Mouse (Mus musculus): ENCODE measurements at regions not wholly inside any gene's neighbourhood (a gene's known extent, or its start where the extent isn't known, plus 50 kb on each side); places are given as distances from the start of the nearest gene placed in this dataset.

DNA sequence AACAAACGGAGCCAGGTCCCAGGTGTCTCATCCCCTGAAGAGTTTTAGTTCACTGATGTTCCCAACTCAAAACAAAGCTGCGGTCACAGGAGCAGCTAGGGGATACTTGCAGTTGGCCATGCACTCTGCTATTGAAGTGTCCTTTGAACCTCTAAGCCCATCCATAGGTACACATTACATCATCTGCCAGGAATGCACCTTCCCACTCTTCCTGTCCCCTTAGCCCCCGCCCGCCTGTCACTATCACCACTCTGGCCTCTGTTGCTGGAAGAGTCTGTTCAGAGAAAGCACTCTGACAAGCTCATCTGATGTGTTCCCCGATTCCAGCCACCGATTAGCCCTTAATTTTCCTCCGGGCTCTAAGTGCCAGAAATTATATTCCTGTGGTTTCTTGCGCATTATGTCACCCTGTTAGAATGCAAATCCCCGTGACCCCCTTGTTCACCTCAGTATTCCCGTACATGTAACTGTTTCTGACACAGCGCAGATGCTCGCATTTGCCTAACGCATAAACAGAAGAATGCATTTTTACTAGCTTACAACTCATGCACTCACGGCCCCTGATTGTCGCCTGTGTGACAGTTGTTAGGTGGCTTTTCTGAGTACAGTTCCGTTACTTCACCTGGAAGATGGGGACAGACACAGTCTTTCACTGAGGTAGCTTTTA is 93.8 kb downstream of the Gm11011 start:
- ATAC-seq (ENCODE audit: extremely low read depth, insufficient number of reproducible peaks, low FRiP score, poor library complexity, severe bottlenecking) (no peak), DNase-seq (ENCODE audit: low spot score) (no peak)
- no peaks in the 10 kb centered on the region for H3K4me1 ChIP-seq (ENCODE audit: insufficient read depth, low read depth, low read length)
- TF ChIP-seq POLR2AphosphoS5 (IDR thresholded peaks at IDR 0.05; ENCODE audit: insufficient replicate concordance, low read depth, low read length), result no peak
- no peak for TF ChIP-seq CTCF (IDR thresholded peaks at IDR 0.05; ENCODE audit: low read depth, low read length)
- no peak for TF ChIP-seq GATA2 (IDR thresholded peaks at IDR 0.05; ENCODE audit: borderline replicate concordance, low read depth, low read length)
- no peak for TF ChIP-seq GATA1 (IDR thresholded peaks at IDR 0.05; ENCODE audit: borderline replicate concordance, low read length)
- no peak for TF ChIP-seq TAL1 (conservative IDR thresholded peaks at IDR 0.05; ENCODE audit: low read depth, low read length)
- no peak overlapping the region for H3K4me3 ChIP-seq (ENCODE audit: low read depth, low read length)
- H3K27me3 ChIP-seq (ENCODE audit: insufficient read depth, low read length), result no peaks in the 10 kb centered on the region
- H3K36me3 ChIP-seq (replicated peaks), result no peaks in the 10 kb centered on the region
- peaks cover 79% of the 10 kb centered on the region for H3K9me3 ChIP-seq (replicated peaks)

DNA sequence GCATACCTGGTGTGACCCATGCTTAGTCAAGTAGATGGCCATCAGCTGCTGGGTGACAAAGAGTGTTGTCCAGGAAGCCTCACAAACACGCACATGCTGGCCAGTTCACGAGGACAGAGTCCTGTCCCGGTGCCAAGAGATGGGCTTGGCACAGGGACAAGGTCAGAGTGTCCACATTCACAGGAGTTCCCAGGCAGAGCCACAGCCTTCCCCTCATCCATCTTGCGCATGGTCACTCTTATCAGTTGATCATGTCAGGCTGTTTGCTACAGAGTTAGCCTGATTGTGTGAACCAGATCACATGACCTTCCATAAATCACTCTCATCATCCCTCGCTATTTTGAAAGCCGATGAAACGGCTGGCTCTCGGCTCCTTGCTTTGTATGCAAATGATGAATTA is 103.6 kb downstream of the Gm11011 start:
- Histone ChIP-seq H3K36me3 (replicated peaks) (no peaks in the 10 kb centered on the region), H3K27me3 (ENCODE audit: insufficient read depth, low read length) (no peaks in the 10 kb centered on the region), H3K4me3 (ENCODE audit: low read depth, low read length) (0 out of 2 replicates have a peak overlapping the region, but pooled peaks have one; percentile 9), H3K4me1 (ENCODE audit: insufficient read depth, low read depth, low read length) (no peaks in the 10 kb centered on the region), H3K9me3 (replicated peaks) (peaks cover 59% of the 10 kb centered on the region)
- no peak for TF ChIP-seq POLR2AphosphoS5 (IDR thresholded peaks at IDR 0.05; ENCODE audit: insufficient replicate concordance, low read depth, low read length)
- no peak for TF ChIP-seq TAL1 (conservative IDR thresholded peaks at IDR 0.05; ENCODE audit: low read depth, low read length)
- no peak for TF ChIP-seq CTCF (IDR thresholded peaks at IDR 0.05; ENCODE audit: low read depth, low read length)
- TF ChIP-seq GATA2 (IDR thresholded peaks at IDR 0.05; ENCODE audit: borderline replicate concordance, low read depth, low read length), result no peak
- TF ChIP-seq GATA1 (IDR thresholded peaks at IDR 0.05; ENCODE audit: borderline replicate concordance, low read length), result no peak
- no peak for ATAC-seq (ENCODE audit: extremely low read depth, insufficient number of reproducible peaks, low FRiP score, poor library complexity, severe bottlenecking)
- no peak for DNase-seq (ENCODE audit: low spot score)

DNA sequence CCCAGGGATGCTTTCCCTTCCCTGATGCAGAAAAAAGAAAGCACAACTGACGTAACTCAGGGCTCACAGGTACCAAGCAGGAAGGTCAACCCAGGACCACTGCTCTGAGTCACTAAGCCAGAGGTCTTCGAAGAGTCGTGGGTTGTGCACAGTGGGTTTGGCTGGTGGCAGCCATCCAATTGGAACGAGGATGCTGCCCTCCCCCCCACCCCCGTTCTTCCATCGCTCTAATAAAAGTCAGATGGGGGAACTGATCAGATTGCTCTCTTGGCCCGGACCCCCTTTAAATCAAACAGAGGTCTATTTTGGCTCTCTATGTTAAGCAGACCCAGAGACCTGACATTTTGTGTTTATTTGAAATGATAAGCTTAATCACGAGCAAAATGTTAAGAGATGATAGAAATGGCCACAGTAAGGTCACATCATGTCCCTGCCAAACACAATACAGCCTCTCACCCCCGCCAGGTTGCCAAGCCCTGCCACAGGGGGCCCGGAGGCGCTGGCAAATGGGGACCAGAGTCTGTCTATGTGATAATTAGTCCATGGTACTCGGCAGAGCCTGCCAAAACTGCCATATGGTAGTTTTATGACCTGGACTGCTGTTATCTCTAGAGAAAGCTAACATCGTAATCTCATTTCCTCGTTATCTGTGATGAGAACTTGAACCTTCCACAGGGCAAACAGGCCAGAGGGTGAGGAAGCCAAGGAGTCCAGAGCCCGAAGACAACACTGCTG is 105.6 kb downstream of the Gm11011 start:
- Histone ChIP-seq H3K36me3 (replicated peaks) (no peaks in the 10 kb centered on the region), H3K4me1 (ENCODE audit: insufficient read depth, low read depth, low read length) (no peaks in the 10 kb centered on the region), H3K27me3 (ENCODE audit: insufficient read depth, low read length) (no peaks in the 10 kb centered on the region), H3K4me3 (ENCODE audit: low read depth, low read length) (no peak overlapping the region), H3K9me3 (replicated peaks) (peaks cover 66% of the 10 kb centered on the region)
- no peak for TF ChIP-seq POLR2AphosphoS5 (IDR thresholded peaks at IDR 0.05; ENCODE audit: insufficient replicate concordance, low read depth, low read length)
- no peak for TF ChIP-seq GATA2 (IDR thresholded peaks at IDR 0.05; ENCODE audit: borderline replicate concordance, low read depth, low read length)
- TF ChIP-seq TAL1 (conservative IDR thresholded peaks at IDR 0.05; ENCODE audit: low read depth, low read length), result no peak
- TF ChIP-seq CTCF (IDR thresholded peaks at IDR 0.05; ENCODE audit: low read depth, low read length), result no peak
- no peak for TF ChIP-seq GATA1 (IDR thresholded peaks at IDR 0.05; ENCODE audit: borderline replicate concordance, low read length)
- no peak for DNase-seq (ENCODE audit: low spot score)
- ATAC-seq (ENCODE audit: extremely low read depth, insufficient number of reproducible peaks, low FRiP score, poor library complexity, severe bottlenecking), result no peak

DNA sequence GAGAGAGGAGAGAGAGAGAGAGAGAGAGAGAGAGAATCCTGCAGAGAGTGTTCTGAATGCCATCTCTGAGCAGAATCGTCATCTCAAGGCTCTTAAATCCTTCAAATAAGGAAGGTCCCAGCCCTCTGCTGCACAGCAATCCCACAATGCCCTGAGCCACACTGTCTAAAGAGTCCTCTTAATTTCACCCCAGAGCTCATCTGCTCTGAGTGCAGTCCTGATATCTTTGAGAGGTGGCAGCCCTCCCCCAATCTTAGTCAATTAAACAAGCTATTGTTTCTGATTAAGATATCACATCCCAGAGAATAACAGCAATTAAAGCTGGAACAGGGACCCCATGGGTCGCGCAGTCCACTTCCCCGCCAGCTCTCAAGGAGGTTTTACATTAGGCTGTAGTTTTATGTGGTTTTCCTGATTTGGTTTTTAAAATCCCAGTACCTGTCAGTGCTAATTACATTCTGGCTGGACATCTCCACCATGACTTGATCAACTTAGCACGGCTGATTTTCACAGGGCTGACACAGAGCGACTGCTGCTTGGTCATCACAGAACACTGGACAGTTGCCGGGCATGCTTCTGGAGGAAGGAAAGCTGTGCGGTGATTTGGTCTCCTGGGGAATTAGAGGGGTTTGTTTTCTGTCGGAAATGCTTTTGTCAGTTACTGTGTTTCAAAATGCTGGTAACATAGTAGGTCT is 113.0 kb downstream of the Gm11011 start:
- Histone ChIP-seq H3K9me3 (replicated peaks) (peaks cover 77% of the 10 kb centered on the region), H3K27me3 (ENCODE audit: insufficient read depth, low read length) (no peaks in the 10 kb centered on the region), H3K36me3 (replicated peaks) (no peaks in the 10 kb centered on the region), H3K4me3 (ENCODE audit: low read depth, low read length) (no peak overlapping the region), H3K4me1 (ENCODE audit: insufficient read depth, low read depth, low read length) (no peaks in the 10 kb centered on the region)
- ATAC-seq (ENCODE audit: extremely low read depth, insufficient number of reproducible peaks, low FRiP score, poor library complexity, severe bottlenecking) (no peak), DNase-seq (ENCODE audit: low spot score) (no peak)
- TF ChIP-seq CTCF (IDR thresholded peaks at IDR 0.05; ENCODE audit: low read depth, low read length) (no peak), GATA1 (IDR thresholded peaks at IDR 0.05; ENCODE audit: borderline replicate concordance, low read length) (no peak)

DNA sequence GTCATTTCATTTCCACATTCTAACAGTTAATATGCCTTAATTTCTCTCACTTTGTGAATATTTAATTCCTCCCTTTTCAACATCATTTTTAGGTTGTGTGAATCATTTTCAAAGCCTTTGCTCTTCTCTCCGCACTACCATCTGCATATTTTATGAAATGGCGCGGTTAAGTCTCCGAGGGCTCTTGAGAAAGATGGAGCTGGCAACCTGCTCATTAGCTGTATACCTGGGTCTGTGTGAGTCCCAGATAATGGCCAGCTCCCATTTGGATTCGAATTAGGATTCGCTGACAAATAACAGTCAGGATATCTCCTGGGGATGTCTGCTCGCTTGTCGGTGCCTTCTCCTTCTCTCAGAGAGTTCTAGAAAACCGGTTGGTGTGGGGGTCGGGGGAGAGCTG is 118.0 kb downstream of the Gm11011 start:
- Histone ChIP-seq H3K36me3 (replicated peaks) (no peaks in the 10 kb centered on the region), H3K4me1 (ENCODE audit: insufficient read depth, low read depth, low read length) (no peaks in the 10 kb centered on the region), H3K27me3 (ENCODE audit: insufficient read depth, low read length) (no peaks in the 10 kb centered on the region), H3K4me3 (ENCODE audit: low read depth, low read length) (no peak overlapping the region), H3K9me3 (replicated peaks) (peaks cover 74% of the 10 kb centered on the region)
- TF ChIP-seq POLR2AphosphoS5 (IDR thresholded peaks at IDR 0.05; ENCODE audit: insufficient replicate concordance, low read depth, low read length), result no peak
- TF ChIP-seq GATA1 (IDR thresholded peaks at IDR 0.05; ENCODE audit: borderline replicate concordance, low read length), result no peak
- TF ChIP-seq CTCF (IDR thresholded peaks at IDR 0.05; ENCODE audit: low read depth, low read length), result no peak
- TF ChIP-seq GATA2 (IDR thresholded peaks at IDR 0.05; ENCODE audit: borderline replicate concordance, low read depth, low read length), result no peak
- TF ChIP-seq TAL1 (conservative IDR thresholded peaks at IDR 0.05; ENCODE audit: low read depth, low read length), result no peak
- DNase-seq (ENCODE audit: low spot score), result no peak
- ATAC-seq (ENCODE audit: extremely low read depth, insufficient number of reproducible peaks, low FRiP score, poor library complexity, severe bottlenecking), result no peak

DNA sequence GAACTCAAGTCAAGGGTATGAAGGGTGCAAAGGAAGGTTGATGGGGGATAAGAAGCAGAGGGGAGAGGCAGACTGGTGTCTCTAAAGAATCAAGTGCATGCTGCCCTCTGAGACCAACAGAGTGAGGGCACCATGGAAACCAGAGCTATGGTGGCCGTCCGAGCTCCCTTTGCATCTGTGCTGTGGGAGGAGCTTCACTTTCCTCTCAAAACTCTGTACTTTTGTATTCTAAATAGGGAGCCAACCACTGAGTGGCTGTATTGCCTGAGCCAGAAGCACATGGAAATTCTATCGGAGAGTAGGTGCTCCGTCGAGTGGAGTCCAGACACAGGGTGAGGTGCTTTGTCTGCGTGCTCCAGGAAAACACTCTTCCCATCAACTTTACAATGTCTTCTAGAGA is 119.9 kb downstream of the Gm11011 start:
- H3K9me3 ChIP-seq (replicated peaks), result peaks cover 76% of the 10 kb centered on the region
- no peak overlapping the region for H3K4me3 ChIP-seq (ENCODE audit: low read depth, low read length)
- no peaks in the 10 kb centered on the region for H3K4me1 ChIP-seq (ENCODE audit: insufficient read depth, low read depth, low read length)
- no peaks in the 10 kb centered on the region for H3K27me3 ChIP-seq (ENCODE audit: insufficient read depth, low read length)
- no peak for TF ChIP-seq TAL1 (conservative IDR thresholded peaks at IDR 0.05; ENCODE audit: low read depth, low read length)
- TF ChIP-seq POLR2AphosphoS5 (IDR thresholded peaks at IDR 0.05; ENCODE audit: insufficient replicate concordance, low read depth, low read length), result no peak
- DNase-seq (ENCODE audit: low spot score) (no peak), ATAC-seq (ENCODE audit: extremely low read depth, insufficient number of reproducible peaks, low FRiP score, poor library complexity, severe bottlenecking) (no peak)
- H3K36me3 ChIP-seq (replicated peaks), result no peaks in the 10 kb centered on the region
